Mouse (Mus musculus) lung, adult 2 months (tissue): ENCODE results near the gene Cd200.

Experiments used
- CTCF ChIP-seq: fragments of 200-500 bp; IDR thresholded peaks from 2 replicates; pipeline ENCODE4 v1.5.1; 2011; ENCODE audit warnings: mild to moderate bottlenecking, low read length, control low read depth; ENCODE audit not compliant: insufficient read depth
- POLR2A ChIP-seq: fragments of 200-500 bp; IDR thresholded peaks from 2 replicates; pipeline ENCODE4 v1.6.1; 2011; ENCODE audit warnings: low read depth, mild to moderate bottlenecking, control low read depth, low read length, borderline replicate concordance; ENCODE audit errors: extremely low read depth

GRCm38 (mm10) chr16:45364627-45365026 lies 44.2 kb downstream of the Cd200 start:
- no peak for TF ChIP-seq POLR2A
- TF ChIP-seq CTCF: no peak
